In genomic region chr12:75449475-75449966, GRCm38 (mm10) we compare ENCODE assay signal across 13 mouse cellular contexts. TPM values are rescaled to one million over a fixed set of nuclear protein-coding genes. Genes with fewer than 3 reads are reported as not detected.
DNase-seq lines count a peak whose midpoint lies in the region; ATAC-seq and TF ChIP-seq lines count a peak whose summit lies in the region.
"Had no signal": no experiment of that assay in that cellular context is flagged by ENCODE, and none has a peak within 500 bp of the region (broad histone marks: within the 10 kb centered on the region; RNA-seq: fewer than 3 reads in every experiment).

No protein-coding gene starts in this region.

- no peaks in the 10 kb centered on the region; the same call in 1 of the 2 replicates for H3K4me1 ChIP-seq in heart, adult 2 months (ENCODE audit: control insufficient read depth, insufficient read depth, low read length)
- H3K4me1 ChIP-seq in heart, embryonic 12.5 days (replicated peaks), result peaks cover 8% of the 10 kb centered on the region; the same call in 1 of the 2 replicates
- H3K4me1 ChIP-seq in lung, embryonic 15.5 days, result 0 out of 2 replicates have a peak, but pooled peaks cover 13% of the 10 kb centered on the region
- H3K4me1 ChIP-seq in neural tube, embryonic 15.5 days, result no peaks in the 10 kb centered on the region
- H3K4me1 ChIP-seq: limb, embryonic 12.5 days had no signal

- no peaks in the 10 kb centered on the region for H3K9me3 ChIP-seq in heart, embryonic 12.5 days (replicated peaks)
- H3K9me3 ChIP-seq in lung, embryonic 15.5 days, result no peaks in the 10 kb centered on the region
- H3K9me3 ChIP-seq in neural tube, embryonic 15.5 days (replicated peaks), result no peaks in the 10 kb centered on the region
- H3K9me3 ChIP-seq: limb, embryonic 12.5 days had no signal

- no peak overlapping the region for H3K27ac ChIP-seq in heart, adult 2 months
- no peak overlapping the region for H3K27ac ChIP-seq in heart, embryonic 12.5 days (ENCODE audit: poor library complexity, severe bottlenecking)
- peak overlapping the region; percentile 10; the same call in 1 of the 2 replicates for H3K27ac ChIP-seq in lung, embryonic 15.5 days
- no peak overlapping the region for H3K27ac ChIP-seq in neural tube, embryonic 15.5 days (replicated peaks)
- H3K27ac ChIP-seq: limb, embryonic 12.5 days had no signal

- 49% methylated on average over 6 of the region's 6 CpGs for WGBS in heart, adult 2 months
- 69% methylated on average over 6 of the region's 6 CpGs for WGBS in heart, embryonic 12.5 days
- 41% methylated on average over 6 of the region's 6 CpGs for WGBS in lung, embryonic 15.5 days
- WGBS in neural tube, embryonic 15.5 days, result 73% methylated on average over 6 of the region's 6 CpGs

- TF ChIP-seq CTCF in heart, adult 2 months (IDR thresholded peaks at IDR 0.05), result peak; percentile 67

- H3K4me3 ChIP-seq in heart, adult 2 months, result no peak overlapping the region
- no peak overlapping the region for H3K4me3 ChIP-seq in heart, embryonic 12.5 days
- H3K4me3 ChIP-seq in lung, embryonic 15.5 days, result no peak overlapping the region
- no peak overlapping the region for H3K4me3 ChIP-seq in neural tube, embryonic 15.5 days (replicated peaks)
- H3K4me3 ChIP-seq: limb, embryonic 12.5 days had no signal

- no peaks in the 10 kb centered on the region for H3K27me3 ChIP-seq in heart, adult 2 months (ENCODE audit: control insufficient read depth, insufficient read depth, low read length)
- no peaks in the 10 kb centered on the region for H3K27me3 ChIP-seq in heart, embryonic 12.5 days (replicated peaks)
- H3K27me3 ChIP-seq in lung, embryonic 15.5 days, result no peaks in the 10 kb centered on the region
- H3K27me3 ChIP-seq in neural tube, embryonic 15.5 days (replicated peaks), result no peaks in the 10 kb centered on the region
- H3K27me3 ChIP-seq: limb, embryonic 12.5 days had no signal

- DNase-seq in heart, adult 2 months, result peak; percentile 21 to 40
- peak; percentile 15 for DNase-seq in ovary, postnatal 36 days (ENCODE audit: low spot score)
- no peak for DNase-seq in ovary, adult 18-20 months (ENCODE audit: low spot score)
- peak; percentile 52 for DNase-seq in thymus, postnatal 4 days
- no peak for DNase-seq in ovary, postnatal 14 days (ENCODE audit: low spot score)
- DNase-seq: cerebellum, adult 11 months had no signal

- no peaks in the 10 kb centered on the region for H3K36me3 ChIP-seq in heart, adult 2 months (ENCODE audit: control insufficient read depth, insufficient read depth, low read length)
- peaks cover 20% of the 10 kb centered on the region for H3K36me3 ChIP-seq in heart, embryonic 12.5 days
- H3K36me3 ChIP-seq in lung, embryonic 15.5 days, result peaks cover 18% of the 10 kb centered on the region
- H3K36me3 ChIP-seq in neural tube, embryonic 15.5 days, result peaks cover 26% of the 10 kb centered on the region

- H3K4me2 ChIP-seq in heart, embryonic 12.5 days, result no peak overlapping the region
- H3K4me2 ChIP-seq in lung, embryonic 15.5 days, result no peak overlapping the region
- no peak overlapping the region for H3K4me2 ChIP-seq in neural tube, embryonic 15.5 days
- H3K4me2 ChIP-seq: limb, embryonic 12.5 days had no signal

- no peak for TF ChIP-seq POLR2A in heart, adult 2 months (IDR thresholded peaks at IDR 0.05; ENCODE audit: insufficient read depth, low read depth, low read length)

- intact Hi-C loops in heart, adult 2 months (cut with DNase I), result loop anchor here (2.0 kb wide), 1 partner anchor 169 kb away; no protein-coding TSS in a partner anchor

- 0 out of 2 replicates have a peak, but pooled peaks have one; percentile 42 for TF ChIP-seq EP300 in heart, adult 2 months (IDR thresholded peaks at IDR 0.05; ENCODE audit: insufficient read depth, low read depth, low read length)

- no peaks in the 10 kb centered on the region for H3K79me2 ChIP-seq in heart, adult 2 months (replicated peaks; ENCODE audit: control insufficient read depth, insufficient read depth, low read length)

- no peak overlapping the region for H3K9ac ChIP-seq in heart, adult 2 months (ENCODE audit: low read depth, low read length)
- H3K9ac ChIP-seq in heart, embryonic 12.5 days, result no peak overlapping the region
- H3K9ac ChIP-seq in lung, embryonic 15.5 days, result no peak overlapping the region
- no peak overlapping the region for H3K9ac ChIP-seq in neural tube, embryonic 15.5 days (replicated peaks)
- H3K9ac ChIP-seq: limb, embryonic 12.5 days had no signal

- no peak for ATAC-seq in heart, embryonic 12.5 days (ENCODE audit: insufficient number of reproducible peaks, low FRiP score)
- ATAC-seq in lung, embryonic 15.5 days (ENCODE audit: borderline replicate concordance, extremely low read depth, low FRiP score, low TSS enrichment), result peak; percentile 67; the same call in 1 of the 2 replicates
- no peak for ATAC-seq in neural tube, embryonic 15.5 days (ENCODE audit: low FRiP score)

RNA-seq across cellular contexts. Expression of gene Gphb5, which starts 32.9 kb away (rescaled TPM):
- not detected for total RNA-seq in heart, adult 2 months (2021)
- polyA plus RNA-seq in heart, adult 2 months (2012; rRNA removed), result not detected in 2 replicates
- polyA plus RNA-seq in heart, embryonic 12.5 days (2016; fragmentation: Nextera tagmentation; extraction: Ambion mirVana), result not detected in 2 replicates
- polyA plus RNA-seq in lung, embryonic 15.5 days (2015; fragmentation: Nextera tagmentation; extraction: Ambion mirVana), result not detected in 2 replicates
- not detected in 2 replicates for polyA plus RNA-seq in neural tube, embryonic 15.5 days (2015; fragmentation: Nextera tagmentation; extraction: Ambion mirVana)
- total RNA-seq: gastrocnemius, postnatal 4 days; MEL had no signal
- polyA plus RNA-seq: limb, embryonic 12.5 days; stomach, embryonic 14.5 days had no signal

Comparison
In these comparisons a context has a peak if more than half of its experiments do, and no peak if none do; other contexts are left out.
1. DNase-seq: peak in heart, adult 2 months (2 of 2), ovary, postnatal 36 days (single experiment) and thymus, postnatal 4 days (single experiment); none in ovary, adult 18-20 months (single experiment) and ovary, postnatal 14 days (single experiment).